Mouse (Mus musculus) ovary, postnatal 14 days (tissue): ENCODE measurements around the gene Hemgn.

Source experiments
- DNase-seq: peaks from one replicate; pipeline ENCODE4 v3.0.0; 2022; ENCODE audit warnings: low spot score

Gene Hemgn

DNA sequence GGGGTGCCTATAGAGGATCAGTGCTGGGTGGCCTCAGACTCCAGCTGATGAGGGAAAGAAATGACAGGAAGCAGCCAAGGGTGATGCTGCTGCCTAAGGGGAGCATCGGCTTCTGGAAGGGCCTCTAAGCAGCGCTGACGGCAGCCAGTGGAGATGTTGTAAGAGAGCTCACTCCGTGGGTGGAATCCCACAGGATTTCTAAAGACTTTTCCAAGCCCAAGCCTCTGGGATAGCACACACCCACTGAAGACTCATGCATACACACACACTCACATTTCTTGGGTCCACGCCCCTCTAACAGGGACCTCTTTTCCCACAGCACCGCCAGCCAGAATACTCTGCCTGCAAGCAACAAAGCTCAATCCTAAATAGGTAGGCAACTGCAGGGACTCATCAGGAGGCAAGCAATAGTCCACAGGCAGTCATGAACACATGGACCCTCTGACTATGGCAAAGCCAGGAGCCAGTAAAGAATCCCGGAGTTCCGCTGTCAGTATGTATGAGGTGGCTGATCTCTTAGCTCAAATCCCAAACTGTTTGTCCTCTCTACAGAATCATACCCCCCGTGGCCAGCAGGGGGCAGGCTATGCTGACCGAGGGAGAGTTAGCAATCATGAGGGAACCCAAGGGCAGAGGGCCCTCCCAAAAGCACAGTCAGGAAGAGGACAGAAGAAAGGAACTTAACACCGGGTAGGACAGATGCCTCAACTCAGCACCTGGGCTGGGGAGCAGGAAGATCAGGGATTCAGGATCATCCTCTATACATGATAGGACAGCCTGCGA lies 56.8 kb downstream of the Hemgn start:
- peak; percentile 31 for DNase-seq

GRCm38 (mm10) chr4:46353045-46353444 lies 60.3 kb downstream of the Hemgn start:
- DNase-seq = no peak

DNA sequence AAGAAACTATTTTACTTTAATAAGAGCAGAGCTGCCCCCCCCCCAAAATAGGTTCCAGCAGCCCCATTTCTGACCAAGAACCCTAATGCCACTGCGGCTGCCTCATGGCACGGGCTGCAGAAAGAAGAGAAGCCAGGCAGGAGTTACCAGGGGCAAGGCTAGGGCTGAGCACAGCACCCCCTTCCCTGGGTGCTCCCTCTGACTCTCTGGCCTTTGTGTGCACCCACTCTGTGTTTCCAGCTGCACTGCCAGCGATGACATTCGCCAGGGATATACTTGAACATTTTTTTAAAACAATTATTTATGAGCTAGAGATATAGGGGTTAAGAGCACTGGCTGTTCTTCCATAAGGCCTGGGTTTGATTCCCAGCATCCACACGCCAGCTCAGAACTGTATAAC lies 63.8 kb downstream of the Hemgn start:
- DNase-seq = no peak

DNA sequence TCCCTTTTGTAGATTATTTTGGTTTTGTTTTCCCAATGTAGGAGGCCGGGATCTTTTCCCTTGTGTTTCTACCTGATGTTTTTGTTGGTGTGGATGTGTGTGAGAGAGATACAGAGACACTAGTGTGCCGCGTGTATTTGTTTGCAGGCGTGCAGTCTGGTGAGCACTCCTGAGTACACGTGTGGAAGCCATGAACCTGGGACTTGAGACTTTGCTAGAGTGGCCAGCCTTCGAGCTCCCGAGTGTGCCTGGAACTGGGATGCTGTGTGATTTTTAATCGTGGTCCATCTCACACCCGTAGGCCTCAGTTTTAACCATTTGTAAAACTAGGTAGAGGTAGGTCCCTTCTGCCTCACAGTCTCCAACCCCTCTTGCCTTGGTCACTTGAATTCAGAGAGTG lies 64.4 kb downstream of the Hemgn start:
- DNase-seq = no peak

- no peak for DNase-seq
Measured at GRCm38 (mm10) chr4:46347580-46348515, 65.5 kb downstream of the Hemgn start.

GRCm38 (mm10) chr4:46347141-46347540 lies 66.2 kb downstream of the Hemgn start:
- DNase-seq = no peak

GRCm38 (mm10) chr4:46346221-46346620 lies 67.1 kb downstream of the Hemgn start:
- DNase-seq = no peak

DNA sequence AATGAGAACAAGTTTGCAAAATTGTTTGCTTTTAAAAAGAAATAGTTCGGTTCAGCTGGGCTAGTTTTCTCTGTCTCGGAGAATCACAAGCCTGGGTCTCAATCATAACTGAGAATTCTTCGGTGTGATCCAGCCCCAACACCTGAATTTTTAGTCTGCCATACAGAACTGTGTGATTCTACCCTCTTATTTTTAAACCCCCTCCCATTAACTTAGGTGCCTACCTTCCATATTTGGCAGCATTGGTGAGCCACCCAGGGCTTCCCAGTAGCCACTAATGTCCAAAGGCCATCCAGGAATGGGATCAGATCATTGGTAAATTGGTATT lies 67.6 kb downstream of the Hemgn start:
- DNase-seq = no peak

DNA sequence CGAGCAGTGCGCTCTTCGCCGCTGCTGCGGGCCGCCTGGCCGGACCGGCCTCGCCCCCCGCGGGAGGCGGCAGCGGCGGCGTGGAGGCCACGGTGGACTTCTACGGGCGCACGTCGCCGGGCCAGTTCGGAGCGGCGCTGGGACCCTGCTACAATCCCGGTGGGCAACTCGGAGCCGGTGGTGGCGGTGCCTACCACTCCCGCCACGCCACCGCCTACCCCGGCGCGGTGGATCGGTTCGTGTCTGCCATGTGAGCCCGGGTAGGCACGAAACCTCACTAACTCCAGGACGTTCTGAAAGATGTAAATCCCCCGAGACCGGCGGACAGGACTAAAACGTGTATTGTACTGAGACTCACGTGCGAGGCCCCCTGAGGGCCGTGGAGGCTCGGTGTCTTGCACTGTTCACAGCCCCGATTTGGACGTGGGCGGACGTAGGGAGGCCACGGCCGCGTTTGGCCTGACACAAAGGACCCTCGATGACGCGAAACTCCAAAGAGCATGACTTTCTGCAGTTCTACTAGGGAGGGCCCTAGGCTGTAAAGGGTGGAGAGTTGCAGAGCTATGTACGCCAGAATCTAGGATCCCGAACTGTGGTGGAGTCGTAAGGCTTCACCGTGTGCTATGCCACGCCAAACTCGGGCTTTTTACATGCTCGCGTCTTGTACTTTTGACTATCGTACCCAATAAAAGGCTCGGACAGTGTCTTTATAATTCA lies 68.1 kb downstream of the Hemgn start:
- no peak for DNase-seq

DNA sequence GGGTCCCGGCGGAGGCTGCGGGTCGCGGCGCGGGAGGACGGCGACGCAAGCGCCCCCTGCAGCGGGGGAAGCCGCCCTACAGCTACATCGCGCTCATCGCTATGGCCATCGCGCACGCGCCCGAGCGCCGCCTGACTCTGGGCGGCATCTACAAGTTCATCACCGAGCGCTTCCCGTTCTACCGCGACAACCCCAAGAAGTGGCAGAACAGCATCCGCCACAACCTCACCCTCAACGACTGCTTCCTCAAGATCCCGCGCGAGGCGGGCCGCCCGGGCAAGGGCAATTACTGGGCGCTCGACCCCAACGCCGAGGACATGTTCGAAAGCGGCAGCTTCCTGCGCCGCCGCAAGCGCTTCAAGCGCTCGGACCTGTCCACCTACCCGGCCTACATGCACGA lies 69.0 kb downstream of the Hemgn start:
- DNase-seq = no peak
